Mouse (Mus musculus) thymus, adult 2 months (tissue): ENCODE measurements around the gene Rin1. TPM values are rescaled to one million over a fixed set of nuclear protein-coding genes. Genes with fewer than 3 reads are reported as not detected.

ENCODE experiments used
- DNase-seq: peaks from one replicate; pipeline ENCODE4 v3.0.0; 2021
- H3K27ac ChIP-seq: fragments of 200-500 bp; 2 replicates; pipeline ENCODE4 v1.5.1; 2012; ENCODE audit warnings: low read length, control low read depth; ENCODE audit not compliant: control insufficient read depth, insufficient read depth
- H3K27me3 ChIP-seq: fragments of 200-500 bp; 2 replicates; pipeline ENCODE4 v1.6.1; 2012; ENCODE audit warnings: mild to moderate bottlenecking, low read length, moderate library complexity, mixed read lengths; ENCODE audit not compliant: control insufficient read depth, insufficient read depth
- H3K36me3 ChIP-seq: fragments of 200-500 bp; 2 replicates; pipeline ENCODE4 v1.6.1; 2012; ENCODE audit warnings: mild to moderate bottlenecking, low read length, moderate library complexity; ENCODE audit not compliant: control insufficient read depth, insufficient read depth
- H3K4me1 ChIP-seq: fragments of 200-500 bp; replicated peaks from 2 replicates; pipeline ENCODE4 v1.6.1; 2012; ENCODE audit warnings: low read length; ENCODE audit not compliant: control insufficient read depth, insufficient read depth
- H3K4me3 ChIP-seq: fragments of 200-500 bp; 2 replicates; pipeline ENCODE4 v1.5.1; 2012; ENCODE audit warnings: mild to moderate bottlenecking, low read length, control low read depth, moderate library complexity; ENCODE audit not compliant: control insufficient read depth, insufficient read depth
- CTCF ChIP-seq: fragments of 200-500 bp; IDR thresholded peaks from 2 replicates; pipeline ENCODE4 v1.5.1; 2012; ENCODE audit warnings: mild to moderate bottlenecking, control low read depth, low read length, moderate library complexity, borderline replicate concordance; ENCODE audit not compliant: control insufficient read depth, poor library complexity, insufficient read depth; ENCODE audit errors: extremely low read depth
- POLR2A ChIP-seq: fragments of 200-500 bp; IDR thresholded peaks from 2 replicates; pipeline ENCODE4 v1.6.1; 2012; ENCODE audit warnings: mild to moderate bottlenecking, low read length, control low read depth, moderate library complexity; ENCODE audit not compliant: control insufficient read depth, poor library complexity, insufficient read depth; ENCODE audit errors: extremely low read depth
- WGBS: fragments of 180-500 bp; shearing (Covaris S2); methylation state at CpG from one replicate; pipeline ENCODE4 v1.1.7; 2018; 5-methylcytosine and 5-hydroxymethylcytosine counted together
- polyA plus RNA-seq: library from polyadenylated mRNA; depleted of rRNA; stranded (reverse); fragments of >200 nt; gene quantifications from 2 replicates; pipeline ENCODE4 v1.2.3, GENCODE M21; 2012

The Rin1 gene
- polyA plus RNA-seq, 1 experiment = 7.1 TPM

DNA sequence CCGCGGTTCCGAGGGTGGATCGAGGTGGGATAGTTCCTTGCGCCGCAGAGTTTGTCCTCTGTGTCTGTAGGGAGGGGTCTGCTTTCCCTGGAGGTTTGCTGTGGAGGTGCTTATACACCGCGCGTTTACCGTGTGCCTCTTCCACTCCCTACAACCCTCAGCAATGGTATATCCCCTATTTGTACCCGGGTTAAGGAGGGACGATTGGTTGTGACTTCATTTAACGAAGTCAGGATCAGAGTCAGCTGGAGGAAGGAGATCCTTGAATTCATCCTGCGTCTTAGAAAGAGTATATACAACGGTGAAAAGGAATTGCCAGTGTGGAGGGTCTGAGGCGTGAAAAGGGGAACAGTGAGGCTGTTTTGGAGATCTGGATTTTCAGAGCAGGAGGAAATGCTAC is 8.7 kb upstream of the Rin1 start:
- 3% methylated on average over 16 of the region's 16 CpGs for WGBS
- DNase-seq = no peak
- no peak for TF ChIP-seq POLR2A
- TF ChIP-seq CTCF = no peak
- H3K4me1 ChIP-seq = peaks cover 24% of the 10 kb centered on the region
- peak overlapping the region; percentile 81 for H3K4me3 ChIP-seq
- peaks cover 4% of the 10 kb centered on the region for H3K36me3 ChIP-seq
- no peaks in the 10 kb centered on the region for H3K27me3 ChIP-seq
- H3K27ac ChIP-seq = no peak overlapping the region

DNA sequence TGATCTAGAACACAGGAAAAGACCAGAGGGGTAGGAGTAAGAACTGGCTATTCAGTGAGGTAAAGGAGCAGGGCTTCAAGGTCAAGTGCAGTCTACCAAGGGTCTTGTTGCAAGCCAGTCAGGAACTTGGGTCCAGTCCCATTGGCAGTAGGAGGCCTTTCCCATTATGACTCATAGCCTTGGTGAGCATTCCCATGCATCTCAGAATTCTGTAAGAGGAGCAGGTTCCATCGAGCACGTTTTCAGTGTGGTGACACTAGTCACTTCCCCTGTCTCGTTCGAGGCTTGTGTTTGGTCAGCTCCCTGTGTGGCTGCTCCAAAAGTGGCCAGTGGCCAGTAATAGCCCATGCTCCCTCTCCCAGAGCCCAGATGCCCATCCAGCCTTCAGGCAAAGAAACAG is 4.8 kb upstream of the Rin1 start:
- H3K27ac ChIP-seq = no peak overlapping the region
- no peak for DNase-seq
- H3K36me3 ChIP-seq = peaks cover 13% of the 10 kb centered on the region
- WGBS = 91% methylated on average over 4 of the region's 4 CpGs
- TF ChIP-seq CTCF (no peak), POLR2A (no peak)
- H3K4me1 ChIP-seq = peaks cover 7% of the 10 kb centered on the region
- H3K4me3 ChIP-seq = no peak overlapping the region
- no peaks in the 10 kb centered on the region for H3K27me3 ChIP-seq

DNA sequence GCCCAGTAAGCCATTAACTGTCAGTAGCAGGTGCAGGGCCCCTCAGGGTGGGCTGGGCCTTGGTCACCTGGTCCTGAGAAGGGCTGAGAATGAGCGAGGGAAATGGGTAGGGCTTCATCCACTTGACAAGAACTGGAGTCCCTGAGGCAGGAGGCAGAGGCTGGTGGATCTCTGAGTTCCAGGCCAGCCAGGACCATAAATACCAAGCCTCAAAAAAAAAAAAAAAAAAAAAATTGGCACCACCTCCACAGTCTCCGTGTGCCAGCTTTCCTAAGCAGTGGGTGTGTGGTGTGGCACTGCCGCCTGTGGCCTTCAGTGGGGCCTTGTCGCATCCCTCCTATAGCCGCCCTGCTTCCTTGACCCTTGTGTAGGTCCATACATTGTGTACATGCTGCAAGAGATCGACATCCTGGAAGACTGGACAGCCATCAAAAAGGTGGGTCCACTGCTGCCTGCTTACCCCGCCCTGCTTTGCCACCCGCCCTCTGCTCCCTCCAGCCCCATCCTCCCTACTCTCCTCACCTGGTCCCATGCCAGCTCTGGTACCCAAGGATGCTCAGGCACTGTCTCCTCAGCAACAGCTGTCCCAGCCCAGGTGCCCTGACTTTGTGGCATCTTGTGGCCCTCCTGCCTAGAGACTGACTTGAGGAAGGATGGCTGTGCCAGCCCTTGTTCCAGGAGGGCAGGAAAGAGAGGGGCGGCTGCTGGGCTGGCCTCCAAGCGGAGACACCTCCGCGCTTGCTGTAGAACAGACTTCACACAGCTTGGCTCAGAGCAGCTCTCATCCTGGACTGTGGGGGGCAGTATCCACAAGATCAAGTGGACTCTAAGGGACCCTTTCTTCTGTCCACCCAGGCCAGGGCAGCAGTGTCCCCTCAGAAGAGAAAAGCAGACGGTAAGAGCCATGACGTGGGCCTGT is 1.9 kb upstream of the Rin1 start:
- Histone ChIP-seq H3K27me3 (no peaks in the 10 kb centered on the region; the same call in 1 of the 2 replicates), H3K4me3 (no peak overlapping the region), H3K27ac (no peak overlapping the region), H3K36me3 (peaks cover 13% of the 10 kb centered on the region), H3K4me1 (no peaks in the 10 kb centered on the region)
- TF ChIP-seq POLR2A = no peak
- TF ChIP-seq CTCF = no peak
- 95% methylated on average over 14 of the region's 14 CpGs for WGBS
- no peak for DNase-seq

DNA sequence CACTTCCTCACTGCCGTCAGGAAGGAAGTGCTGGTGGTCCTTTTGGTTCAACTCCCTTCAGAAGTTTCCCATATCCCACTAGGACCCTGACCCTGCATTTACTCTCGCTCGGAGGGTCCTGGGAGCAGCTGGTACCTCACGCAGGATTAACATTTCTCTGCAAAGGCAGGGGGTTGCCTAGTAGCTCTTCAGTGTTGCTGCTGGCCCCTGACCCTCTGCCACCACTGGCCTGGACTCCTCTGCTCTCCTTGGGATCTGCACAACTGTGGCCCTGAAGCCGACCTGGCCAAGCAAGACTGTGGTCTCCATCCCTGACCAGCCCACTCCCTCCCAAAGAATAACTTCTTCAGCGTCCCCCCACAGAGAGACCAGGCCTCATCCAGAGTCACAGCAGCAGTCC is 956 bp upstream of the Rin1 start:
- TF ChIP-seq CTCF = no peak
- TF ChIP-seq POLR2A = no peak
- H3K4me1 ChIP-seq = no peaks in the 10 kb centered on the region
- no peak overlapping the region for H3K27ac ChIP-seq
- DNase-seq = no peak
- 96% methylated on average over 6 of the region's 6 CpGs for WGBS
- H3K4me3 ChIP-seq = no peak overlapping the region
- peaks cover 13% of the 10 kb centered on the region for H3K36me3 ChIP-seq
- H3K27me3 ChIP-seq = no peaks in the 10 kb centered on the region; the same call in 1 of the 2 replicates

DNA sequence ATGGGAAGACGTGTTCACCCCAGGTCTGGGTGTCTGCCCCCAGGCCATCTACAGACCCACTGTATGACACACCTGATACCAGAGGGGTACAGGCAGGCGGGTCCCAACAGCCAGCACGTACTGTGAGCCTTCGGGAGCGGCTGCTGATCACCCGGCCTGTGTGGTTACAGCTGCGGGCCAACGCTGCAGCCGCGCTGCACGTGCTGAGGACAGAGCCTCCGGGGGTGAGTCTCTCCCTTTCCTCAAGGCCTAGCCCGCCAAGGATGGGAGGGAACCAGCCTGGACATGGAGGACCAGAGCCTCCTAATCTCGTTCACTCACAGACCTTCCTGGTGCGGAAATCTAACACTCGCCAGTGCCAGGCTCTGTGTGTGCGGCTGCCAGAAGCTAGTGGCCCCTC is 750 bp downstream of the Rin1 start:
- 14% methylated on average over 17 of the region's 17 CpGs for WGBS
- no peak overlapping the region for H3K4me3 ChIP-seq
- no peak for TF ChIP-seq CTCF

DNA sequence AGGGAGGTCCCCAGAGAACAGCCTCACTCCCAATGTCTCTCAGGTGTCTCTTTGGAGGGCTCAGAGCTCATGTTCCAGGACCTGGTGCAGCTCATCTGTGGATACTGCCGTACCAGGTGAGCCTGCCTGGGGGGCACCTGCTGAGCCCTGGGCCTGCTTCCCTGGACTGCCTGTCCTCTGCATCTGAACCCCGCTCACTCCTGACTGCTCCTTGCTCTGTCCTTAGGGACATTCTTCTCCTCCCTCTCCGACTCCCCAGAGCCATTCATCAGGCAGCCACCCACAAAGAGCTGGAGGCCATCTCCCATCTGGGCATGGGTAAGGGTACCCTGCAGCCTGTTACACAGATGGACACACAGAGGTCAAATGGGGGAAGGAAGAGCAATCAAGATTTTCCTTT is 1.2 kb downstream of the Rin1 start:
- Histone ChIP-seq H3K4me1 (no peaks in the 10 kb centered on the region), H3K4me3 (no peak overlapping the region), H3K27ac (no peak overlapping the region), H3K27me3 (no peaks in the 10 kb centered on the region; the same call in 1 of the 2 replicates), H3K36me3 (peaks cover 10% of the 10 kb centered on the region)
- TF ChIP-seq CTCF (no peak), POLR2A (no peak)
- WGBS = 84% methylated on average over 3 of the region's 3 CpGs
- no peak for DNase-seq

More for the DNA sequence above, 750 bp downstream of the Rin1 start:
- no peak for DNase-seq
- Histone ChIP-seq H3K36me3 (peaks cover 13% of the 10 kb centered on the region), H3K27me3 (no peaks in the 10 kb centered on the region; the same call in 1 of the 2 replicates), H3K4me1 (no peaks in the 10 kb centered on the region), H3K27ac (no peak overlapping the region)
